Mouse (Mus musculus): ENCODE measurements at regions not wholly inside any gene's neighbourhood (a gene's known extent, or its start where the extent isn't known, plus 50 kb on each side); places are given as distances from the start of the nearest gene placed in this dataset.
A peak's percentile ranks its signal among the peaks of the same experiment; 100 is the strongest.

GRCm38 (mm10) chr13:44055573-44056491 lies 271.3 kb downstream of the Cd83 start:
- Histone ChIP-seq H3K4me3 (no peak overlapping the region), H3K27me3 (ENCODE audit: poor library complexity, severe bottlenecking) (peaks cover 60% of the 10 kb centered on the region), H3K9me3 (no peaks in the 10 kb centered on the region), H3K4me1 (peaks cover 27% of the 10 kb centered on the region), H3K27ac (0 out of 2 replicates have a peak overlapping the region, but pooled peaks have one; percentile 31), H3K36me3 (replicated peaks) (no peaks in the 10 kb centered on the region)
- no peak for DNase-seq (ENCODE audit: extremely low spot score, low spot score)
- WGBS = 46% methylated on average over 20 of the region's 20 CpGs

- Histone ChIP-seq H3K36me3 (replicated peaks) (no peaks in the 10 kb centered on the region), H3K4me3 (no peak overlapping the region), H3K27me3 (ENCODE audit: poor library complexity, severe bottlenecking) (peaks cover 59% of the 10 kb centered on the region), H3K27ac (0 out of 2 replicates have a peak overlapping the region, but pooled peaks have one; percentile 31), H3K4me1 (peaks cover 27% of the 10 kb centered on the region), H3K9me3 (no peaks in the 10 kb centered on the region)
- DNase-seq (ENCODE audit: extremely low spot score, low spot score) = no peak
- 82% methylated on average over 9 of the region's 9 CpGs for WGBS
These were observed 272.1 kb downstream of the Cd83 start for GRCm38 (mm10) chr13:44056716-44057115.

GRCm38 (mm10) chr13:44057542-44057941 lies 273.0 kb downstream of the Cd83 start:
- Histone ChIP-seq H3K4me1 (peaks cover 35% of the 10 kb centered on the region), H3K4me3 (no peak overlapping the region), H3K9me3 (no peaks in the 10 kb centered on the region), H3K27ac (no peak overlapping the region), H3K27me3 (ENCODE audit: poor library complexity, severe bottlenecking) (peaks cover 58% of the 10 kb centered on the region), H3K36me3 (replicated peaks) (no peaks in the 10 kb centered on the region)
- 91% methylated on average over 5 of the region's 5 CpGs for WGBS
- DNase-seq (ENCODE audit: extremely low spot score, low spot score) = no peak

- Histone ChIP-seq H3K4me3 (no peak overlapping the region), H3K27me3 (ENCODE audit: poor library complexity, severe bottlenecking) (peaks cover 51% of the 10 kb centered on the region), H3K4me1 (peaks cover 41% of the 10 kb centered on the region), H3K36me3 (replicated peaks) (no peaks in the 10 kb centered on the region), H3K27ac (no peak overlapping the region), H3K9me3 (no peaks in the 10 kb centered on the region)
- 92% methylated on average over 2 of the region's 2 CpGs for WGBS
- DNase-seq (ENCODE audit: extremely low spot score, low spot score) = no peak
These were observed 273.7 kb downstream of the Cd83 start for GRCm38 (mm10) chr13:44058277-44058676.

GRCm38 (mm10) chr13:44059436-44059835 lies 274.9 kb downstream of the Cd83 start:
- 77% methylated on average over 8 of the region's 8 CpGs for WGBS
- no peak overlapping the region for H3K4me3 ChIP-seq
- peaks cover 42% of the 10 kb centered on the region for H3K4me1 ChIP-seq
- no peaks in the 10 kb centered on the region for H3K36me3 ChIP-seq (replicated peaks)
- no peak overlapping the region for H3K27ac ChIP-seq
- H3K9me3 ChIP-seq = no peaks in the 10 kb centered on the region
- no peak for DNase-seq (ENCODE audit: extremely low spot score, low spot score)
- peaks cover 41% of the 10 kb centered on the region for H3K27me3 ChIP-seq (ENCODE audit: poor library complexity, severe bottlenecking)

- Histone ChIP-seq H3K27ac (no peak overlapping the region), H3K36me3 (replicated peaks) (no peaks in the 10 kb centered on the region), H3K27me3 (ENCODE audit: poor library complexity, severe bottlenecking) (peaks cover 33% of the 10 kb centered on the region), H3K4me3 (no peak overlapping the region), H3K4me1 (peaks cover 34% of the 10 kb centered on the region), H3K9me3 (no peaks in the 10 kb centered on the region)
- DNase-seq (ENCODE audit: extremely low spot score, low spot score) = no peak
- 85% methylated on average over 4 of the region's 4 CpGs for WGBS
These were observed 276.7 kb downstream of the Cd83 start for GRCm38 (mm10) chr13:44061286-44061685.

- Histone ChIP-seq H3K9me3 (no peaks in the 10 kb centered on the region), H3K4me3 (no peak overlapping the region), H3K4me1 (peaks cover 31% of the 10 kb centered on the region), H3K27ac (no peak overlapping the region), H3K36me3 (replicated peaks) (no peaks in the 10 kb centered on the region), H3K27me3 (ENCODE audit: poor library complexity, severe bottlenecking) (peaks cover 32% of the 10 kb centered on the region)
- no peak for DNase-seq (ENCODE audit: extremely low spot score, low spot score)
- 77% methylated on average over 7 of the region's 7 CpGs for WGBS
These were observed 277.2 kb downstream of the Cd83 start for GRCm38 (mm10) chr13:44061721-44062300.

GRCm38 (mm10) chr13:44063317-44063716 lies 278.7 kb downstream of the Cd83 start:
- H3K4me3 ChIP-seq = no peak overlapping the region
- no peaks in the 10 kb centered on the region for H3K36me3 ChIP-seq (replicated peaks)
- no peaks in the 10 kb centered on the region for H3K9me3 ChIP-seq
- peaks cover 32% of the 10 kb centered on the region for H3K4me1 ChIP-seq
- no peak overlapping the region for H3K27ac ChIP-seq
- 87% methylated on average over 8 of the region's 8 CpGs for WGBS
- peaks cover 17% of the 10 kb centered on the region for H3K27me3 ChIP-seq (ENCODE audit: poor library complexity, severe bottlenecking)
- no peak for DNase-seq (ENCODE audit: extremely low spot score, low spot score)

GRCm38 (mm10) chr13:44064026-44064425 lies 279.5 kb downstream of the Cd83 start:
- no peak for DNase-seq (ENCODE audit: extremely low spot score, low spot score)
- no peak overlapping the region for H3K4me3 ChIP-seq
- H3K36me3 ChIP-seq (replicated peaks) = no peaks in the 10 kb centered on the region
- H3K4me1 ChIP-seq = peaks cover 32% of the 10 kb centered on the region
- no peaks in the 10 kb centered on the region for H3K9me3 ChIP-seq
- peaks cover 11% of the 10 kb centered on the region for H3K27me3 ChIP-seq (ENCODE audit: poor library complexity, severe bottlenecking)
- 90% methylated on average over 3 of the region's 3 CpGs for WGBS
- no peak overlapping the region for H3K27ac ChIP-seq

- Histone ChIP-seq H3K4me1 (peaks cover 32% of the 10 kb centered on the region), H3K9me3 (no peaks in the 10 kb centered on the region), H3K27ac (no peak overlapping the region), H3K36me3 (replicated peaks) (no peaks in the 10 kb centered on the region), H3K27me3 (ENCODE audit: poor library complexity, severe bottlenecking) (peaks cover 11% of the 10 kb centered on the region), H3K4me3 (no peak overlapping the region)
- DNase-seq (ENCODE audit: extremely low spot score, low spot score) = no peak
- 78% methylated on average over 13 of the region's 13 CpGs for WGBS
These were observed 281.2 kb downstream of the Cd83 start for GRCm38 (mm10) chr13:44065741-44066185.

GRCm38 (mm10) chr13:44067244-44067643 lies 282.7 kb downstream of the Cd83 start:
- no peak overlapping the region for H3K4me3 ChIP-seq
- no peaks in the 10 kb centered on the region for H3K36me3 ChIP-seq (replicated peaks)
- peaks cover 27% of the 10 kb centered on the region for H3K4me1 ChIP-seq
- H3K9me3 ChIP-seq = no peaks in the 10 kb centered on the region
- no peak for DNase-seq (ENCODE audit: extremely low spot score, low spot score)
- peaks cover 5% of the 10 kb centered on the region for H3K27me3 ChIP-seq (ENCODE audit: poor library complexity, severe bottlenecking)
- WGBS = 83% methylated on average over 2 of the region's 2 CpGs
- no peak overlapping the region for H3K27ac ChIP-seq

GRCm38 (mm10) chr13:44068951-44069350 lies 284.4 kb downstream of the Cd83 start:
- no peak for DNase-seq (ENCODE audit: extremely low spot score, low spot score)
- no peaks in the 10 kb centered on the region for H3K9me3 ChIP-seq
- H3K36me3 ChIP-seq (replicated peaks) = no peaks in the 10 kb centered on the region
- 90% methylated on average over 5 of the region's 5 CpGs for WGBS
- no peak overlapping the region for H3K27ac ChIP-seq
- 0 out of 2 replicates have a peak, but pooled peaks cover 15% of the 10 kb centered on the region for H3K4me1 ChIP-seq
- H3K27me3 ChIP-seq (ENCODE audit: poor library complexity, severe bottlenecking) = peaks cover 4% of the 10 kb centered on the region
- H3K4me3 ChIP-seq = no peak overlapping the region

GRCm38 (mm10) chr13:44073122-44073521 lies 288.5 kb downstream of the Cd83 start:
- Histone ChIP-seq H3K27ac (no peak overlapping the region), H3K4me1 (no peaks in the 10 kb centered on the region), H3K36me3 (replicated peaks) (no peaks in the 10 kb centered on the region), H3K4me3 (no peak overlapping the region), H3K9me3 (no peaks in the 10 kb centered on the region), H3K27me3 (ENCODE audit: poor library complexity, severe bottlenecking) (0 out of 2 replicates have a peak, but pooled peaks cover 4% of the 10 kb centered on the region)
- no peak for DNase-seq (ENCODE audit: extremely low spot score, low spot score)
- WGBS = 87% methylated on average over 9 of the region's 9 CpGs
